Mouse (Mus musculus) heart, embryonic 15.5 days (tissue): ENCODE results near the gene Fam92b. TPM values are rescaled to one million over a fixed set of nuclear protein-coding genes. Genes with fewer than 3 reads are reported as not detected.

ENCODE experiments used
- polyA plus RNA-seq: library from polyadenylated mRNA; unstranded; fragments of >200 nt; fragmentation: Nextera tagmentation; extraction: Ambion mirVana; gene quantifications from 2 replicates; pipeline ENCODE4 v1.2.1, GENCODE M21; 2015

Fam92b gene
- polyA plus RNA-seq, 1 experiment from 2014 or later: 0.38 TPM

Other genes starting within 250 kb of the Fam92b start
- gene Crispld2, start 185.0 kb downstream of the Fam92b start, polyA plus RNA-seq: 3.4 and 4.7 TPM in 2 replicates
- 30.7 and 38.6 TPM in 2 replicates for gene Zdhhc7, start 76.0 kb downstream of the Fam92b start, polyA plus RNA-seq
- 6.6 and 8.3 TPM in 2 replicates for gene 6430548M08Rik, start 63.3 kb downstream of the Fam92b start, polyA plus RNA-seq
- 8.9 and 10.8 TPM in 2 replicates for gene Gse1, start 51.0 kb upstream of the Fam92b start, polyA plus RNA-seq